Mouse (Mus musculus) MEL (cell line): ENCODE data around the gene Gm37240. TPM values are rescaled to one million over a fixed set of nuclear protein-coding genes. Genes with fewer than 3 reads are reported as not detected.

ENCODE experiments used
- DNase-seq: peaks from one replicate; pipeline ENCODE4 v3.0.0; 2011; ENCODE audit warnings: low read depth, low spot score
- H3K27ac ChIP-seq: 2 replicates; pipeline ENCODE4 v1.5.1; 2012; ENCODE audit warnings: low read depth, mild to moderate bottlenecking, control low read depth, low read length, moderate library complexity; ENCODE audit not compliant: control insufficient read depth
- H3K27me3 ChIP-seq, 2 experiments: fragments of 150-350 bp in 1 of 2; sonication (generic) in 1 of 2; 2 replicates each; pipeline ENCODE4 v1.6.1; 2012; ENCODE audit warnings: low read length in 2 of 2, mild to moderate bottlenecking in 2 of 2, improper control_type of control experiment in 1 of 2, moderate library complexity in 1 of 2; ENCODE audit not compliant: insufficient read depth in 2 of 2, control insufficient read depth in 1 of 2
- H3K36me3 ChIP-seq, 2 experiments: 2 replicates each; pipeline ENCODE4 v1.6.1; 2012 to 2014; ENCODE audit warnings: low read length in 2 of 2, improper control_type of control experiment in 1 of 2, inconsistent platforms in 1 of 2, mild to moderate bottlenecking in 1 of 2; ENCODE audit not compliant: insufficient read depth in 2 of 2, control insufficient read depth in 1 of 2
- H3K4me1 ChIP-seq, 2 experiments: fragments of 150-350 bp in 1 of 2; sonication (generic) in 1 of 2; 2 replicates each; pipeline ENCODE4 v1.6.1; 2012; ENCODE audit warnings: low read length in 2 of 2, improper control_type of control experiment in 1 of 2, mild to moderate bottlenecking in 1 of 2; ENCODE audit not compliant: insufficient read depth in 2 of 2, control insufficient read depth in 1 of 2
- H3K4me3 ChIP-seq, 2 experiments: fragments of 150-350 bp in 1 of 2; sonication (generic) in 1 of 2; 2 replicates each; pipeline ENCODE4 v1.5.1; 2012; ENCODE audit warnings: low read depth in 2 of 2, low read length in 2 of 2, mild to moderate bottlenecking in 2 of 2, moderate library complexity in 2 of 2, control low read depth in 1 of 2, improper control_type of control experiment in 1 of 2; ENCODE audit not compliant: control insufficient read depth in 1 of 2, insufficient read depth in 1 of 2
- H3K79me2 ChIP-seq: 2 replicates; pipeline ENCODE4 v1.6.1; 2012; ENCODE audit warnings: mild to moderate bottlenecking, low read length, moderate library complexity; ENCODE audit not compliant: control insufficient read depth, poor library complexity, insufficient read depth
- H3K9ac ChIP-seq: 2 replicates; pipeline ENCODE4 v1.6.1; 2012; ENCODE audit warnings: low read depth, mild to moderate bottlenecking, control low read depth, low read length, moderate library complexity; ENCODE audit not compliant: control insufficient read depth, poor library complexity, severe bottlenecking
- H3K9me3 ChIP-seq: fragments of 150-350 bp; sonication (generic); replicated peaks from 2 replicates; pipeline ENCODE4 v1.6.1; 2012; ENCODE audit warnings: mild to moderate bottlenecking, low read length, improper control_type of control experiment, moderate library complexity; ENCODE audit not compliant: insufficient read depth
- CHD1 ChIP-seq: IDR thresholded peaks from 2 replicates; pipeline ENCODE4 v1.6.1; 2012; ENCODE audit warnings: low read depth, mild to moderate bottlenecking, inconsistent platforms, low read length, improper control_type of control experiment
- CHD2 ChIP-seq: IDR thresholded peaks from 2 replicates; pipeline ENCODE4 v1.6.1; 2011; ENCODE audit warnings: low read length, improper control_type of control experiment
- CTCF ChIP-seq, 3 experiments: IDR thresholded peaks in 2 of 3; conservative IDR thresholded peaks in 1 of 3; 2 replicates each; pipeline ENCODE4 v1.5.1; 2011 to 2012; ENCODE audit warnings: low read length in 3 of 3, low read depth in 2 of 3, mild to moderate bottlenecking in 2 of 3, improper control_type of control experiment in 1 of 3, inconsistent platforms in 1 of 3, mixed read lengths in 1 of 3, moderate library complexity in 1 of 3; ENCODE audit not compliant: control insufficient read depth in 1 of 3, insufficient read depth in 1 of 3, poor library complexity in 1 of 3, severe bottlenecking in 1 of 3
- ELF1 ChIP-seq: IDR thresholded peaks from 2 replicates; pipeline ENCODE4 v1.6.1; 2014; ENCODE audit warnings: low read depth, mild to moderate bottlenecking, inconsistent platforms, low read length, improper control_type of control experiment, moderate library complexity
- HCFC1 ChIP-seq: IDR thresholded peaks from 2 replicates; pipeline ENCODE4 v1.6.1; 2012; ENCODE audit warnings: low read depth, mild to moderate bottlenecking, inconsistent platforms, low read length, improper control_type of control experiment, moderate library complexity
- JUND ChIP-seq: IDR thresholded peaks from 2 replicates; pipeline ENCODE4 v1.6.1; 2011; ENCODE audit warnings: low read depth, mild to moderate bottlenecking, improper control_type of control experiment, low read length
- MAFK ChIP-seq: IDR thresholded peaks from 2 replicates; pipeline ENCODE4 v1.6.1; 2011; ENCODE audit warnings: low read depth, mild to moderate bottlenecking, low read length, improper control_type of control experiment, borderline replicate concordance
- MAX ChIP-seq: IDR thresholded peaks from 2 replicates; pipeline ENCODE4 v1.6.1; 2011; ENCODE audit warnings: low read length, improper control_type of control experiment
- MXI1 ChIP-seq: IDR thresholded peaks from 2 replicates; pipeline ENCODE4 v1.6.1; 2011; ENCODE audit warnings: mild to moderate bottlenecking, low read depth, low read length, improper control_type of control experiment
- MYB ChIP-seq: IDR thresholded peaks from 2 replicates; pipeline ENCODE4 v1.6.1; 2011; ENCODE audit warnings: mild to moderate bottlenecking, low read depth, low read length, improper control_type of control experiment
- MYC ChIP-seq: IDR thresholded peaks from 2 replicates; pipeline ENCODE4 v1.6.1; 2011; ENCODE audit warnings: low read depth, mild to moderate bottlenecking, low read length, improper control_type of control experiment, moderate library complexity
- NELFE ChIP-seq: IDR thresholded peaks from 2 replicates; pipeline ENCODE4 v1.6.1; 2011; ENCODE audit warnings: low read depth, low read length, improper control_type of control experiment
- POLR2AphosphoS2 ChIP-seq: IDR thresholded peaks from 2 replicates; pipeline ENCODE4 v1.6.1; 2011; ENCODE audit warnings: low read length, improper control_type of control experiment
- POLR2AphosphoS5 ChIP-seq: IDR thresholded peaks from 2 replicates; pipeline ENCODE4 v1.6.1; 2012; ENCODE audit warnings: low read depth, borderline replicate concordance, mild to moderate bottlenecking, inconsistent platforms, low read length, moderate library complexity, mixed read lengths
- RCOR1 ChIP-seq: IDR thresholded peaks from 2 replicates; pipeline ENCODE4 v1.6.1; 2012; ENCODE audit warnings: low read depth, mild to moderate bottlenecking, inconsistent platforms, low read length, improper control_type of control experiment
- SIN3A ChIP-seq: IDR thresholded peaks from 2 replicates; pipeline ENCODE4 v1.6.1; 2012; ENCODE audit warnings: low read length, improper control_type of control experiment, inconsistent platforms
- TBP ChIP-seq: IDR thresholded peaks from 2 replicates; pipeline ENCODE4 v1.8.0; 2011; ENCODE audit warnings: low read depth, low read length, improper control_type of control experiment
- TCF12 ChIP-seq: IDR thresholded peaks from 2 replicates; pipeline ENCODE4 v1.6.1; 2014; ENCODE audit warnings: low read depth, mild to moderate bottlenecking, inconsistent platforms, low read length, improper control_type of control experiment, moderate library complexity
- UBTF ChIP-seq: IDR thresholded peaks from 2 replicates; pipeline ENCODE4 v1.6.1; 2012; ENCODE audit warnings: low read depth, mild to moderate bottlenecking, inconsistent platforms, low read length, improper control_type of control experiment, moderate library complexity, borderline replicate concordance; ENCODE audit not compliant: insufficient read depth
- USF2 ChIP-seq, 2 experiments: IDR thresholded peaks; 2 replicates each; pipeline ENCODE4 v1.6.1; 2011 to 2012; ENCODE audit warnings: improper control_type of control experiment in 2 of 2, low read length in 2 of 2, borderline replicate concordance in 1 of 2, inconsistent platforms in 1 of 2, low read depth in 1 of 2, mild to moderate bottlenecking in 1 of 2; ENCODE audit not compliant: insufficient read depth in 1 of 2
- ZC3H11A ChIP-seq: IDR thresholded peaks from 2 replicates; pipeline ENCODE4 v1.6.1; 2012; ENCODE audit warnings: low read depth, mild to moderate bottlenecking, inconsistent platforms, low read length, improper control_type of control experiment
- ZNF384 ChIP-seq: IDR thresholded peaks from 2 replicates; pipeline ENCODE4 v1.6.1; 2012; ENCODE audit warnings: low read depth, mild to moderate bottlenecking, inconsistent platforms, low read length, improper control_type of control experiment
- polyA plus RNA-seq, 2 experiments: library from polyadenylated mRNA; stranded (reverse) in 1 of 2; unstranded in 1 of 2; fragments of >175 nt in 1 of 2; fragments of >200 nt in 1 of 2; gene quantifications; 2 replicates each; pipeline versions ENCODE4 v1.2.1 to v1.2.4; 2012; ENCODE audit warnings: low replicate concordance in 2 of 2, low read depth in 1 of 2; ENCODE audit not compliant: insufficient read length in 2 of 2, insufficient read depth in 1 of 2, missing spikeins in 1 of 2
- total RNA-seq: library from RNA; depleted of rRNA; stranded (reverse); fragments of 300-350 nt; gene quantifications from 2 replicates; pipeline ENCODE4 v1.2.3, GENCODE M21; 2012

The Gm37240 gene
- total and polyA plus RNA-seq, 3 experiments, result 0.04 TPM; not detected in 2

DNA sequence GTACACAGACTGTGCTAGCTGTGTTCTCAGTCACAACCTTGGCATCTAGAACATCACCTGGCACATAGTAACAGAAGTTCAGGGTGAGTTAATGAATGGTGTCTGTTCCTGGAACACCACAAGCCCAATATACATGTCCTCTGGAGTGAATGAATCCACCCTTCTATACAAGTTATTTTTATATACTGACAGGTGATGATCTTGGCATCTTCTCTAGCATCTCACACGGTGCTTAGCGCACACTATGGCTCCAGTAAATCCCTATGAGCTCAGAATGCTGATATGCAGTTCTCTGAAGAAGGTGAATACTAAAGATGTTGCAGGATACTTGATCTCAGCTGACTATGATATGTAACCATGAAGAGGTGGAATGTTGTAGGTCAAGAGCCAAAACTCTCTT is 24.4 kb downstream of the Gm37240 start:
- no peak for DNase-seq
- TF ChIP-seq MAX, result no peak
- no peak for TF ChIP-seq MXI1
- no peak for TF ChIP-seq ELF1
- TF ChIP-seq CTCF (IDR thresholded peaks at IDR 0.05 in 2 of 3, conservative IDR thresholded peaks at IDR 0.05 in 1 of 3; ENCODE audit: control insufficient read depth in 1 of 3, insufficient read depth in 1 of 3, low read depth in 2 of 3, low read length in 3 of 3, poor library complexity in 1 of 3, severe bottlenecking in 1 of 3), result no peak
- TF ChIP-seq MYC, result no peak
- no peak for TF ChIP-seq CHD2
- TF ChIP-seq JUND, result no peak
- TF ChIP-seq CHD1, result no peak
- TF ChIP-seq NELFE, result no peak
- no peak for TF ChIP-seq MYB
- Histone ChIP-seq H3K27me3 (no peaks in the 10 kb centered on the region; a peak in 1 of 4 replicates), H3K4me1 (no peaks in the 10 kb centered on the region; a peak in 1 of 4 replicates), H3K27ac (no peak overlapping the region), H3K36me3 (peaks cover 0 to 2% of the 10 kb centered on the region in 2 experiments; a peak in 2 of 4 replicates), H3K9ac (no peak overlapping the region), H3K79me2 (no peaks in the 10 kb centered on the region), H3K9me3 (no peaks in the 10 kb centered on the region), H3K4me3 (no peak overlapping the region)

DNA sequence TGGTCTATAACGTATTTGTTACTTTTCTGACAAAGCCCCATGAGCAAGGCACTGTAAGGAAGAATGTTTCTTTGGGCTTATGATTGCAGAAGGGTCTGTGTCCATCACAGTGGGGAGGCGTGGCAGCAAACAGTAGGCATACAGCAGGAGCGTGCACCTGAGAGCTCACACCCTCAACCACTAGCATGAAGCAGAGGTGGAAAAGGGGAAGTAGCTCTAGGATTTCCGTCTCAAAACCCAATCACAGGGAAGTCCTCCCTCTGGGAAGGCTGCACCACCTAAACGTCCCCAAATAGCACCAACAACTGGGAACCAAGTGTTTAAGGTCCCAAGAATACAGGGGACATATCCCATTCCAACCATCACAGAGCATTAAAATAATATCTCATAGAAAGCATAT is 26.3 kb downstream of the Gm37240 start:
- H3K4me1 ChIP-seq, result no peaks in the 10 kb centered on the region; a peak in 1 of 4 replicates
- no peaks in the 10 kb centered on the region for H3K79me2 ChIP-seq
- no peaks in the 10 kb centered on the region for H3K9me3 ChIP-seq
- TF ChIP-seq POLR2AphosphoS2, result no peak
- TF ChIP-seq ZC3H11A, result no peak
- DNase-seq, result peak; percentile 31
- H3K36me3 ChIP-seq, result peaks cover 0 to 2% of the 10 kb centered on the region in 2 experiments; a peak in 2 of 4 replicates
- no peak overlapping the region for H3K27ac ChIP-seq
- H3K9ac ChIP-seq, result no peak overlapping the region
- H3K4me3 ChIP-seq, result no peak overlapping the region
- no peaks in the 10 kb centered on the region; a peak in 1 of 4 replicates for H3K27me3 ChIP-seq

DNA sequence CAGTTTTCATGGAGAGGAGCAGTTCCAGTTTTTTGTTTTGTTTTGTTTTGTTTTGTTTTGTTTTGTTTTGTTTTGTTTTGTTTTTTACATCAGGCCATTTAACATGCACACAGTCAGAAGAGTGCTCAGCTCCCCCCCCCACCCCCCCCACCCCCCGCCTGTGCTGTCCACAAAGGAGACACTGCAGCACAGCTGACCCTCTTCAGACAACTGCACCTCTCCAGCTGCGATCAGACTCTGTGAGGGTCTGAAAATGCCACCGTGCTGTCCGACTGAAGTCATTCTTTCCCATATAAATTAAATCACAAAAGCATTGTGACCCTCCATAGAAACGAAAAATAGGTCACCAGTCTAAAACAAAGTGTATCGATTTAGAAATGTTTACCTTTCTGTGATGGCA is 28.0 kb downstream of the Gm37240 start:
- peaks cover 0 to 2% of the 10 kb centered on the region in 2 experiments; a peak in 2 of 4 replicates for H3K36me3 ChIP-seq
- H3K9ac ChIP-seq, result no peak overlapping the region
- no peak for DNase-seq
- no peaks in the 10 kb centered on the region for H3K9me3 ChIP-seq
- H3K79me2 ChIP-seq, result no peaks in the 10 kb centered on the region
- H3K27ac ChIP-seq, result no peak overlapping the region
- no peak overlapping the region for H3K4me3 ChIP-seq
- no peaks in the 10 kb centered on the region; a peak in 1 of 4 replicates for H3K27me3 ChIP-seq
- no peaks in the 10 kb centered on the region; a peak in 1 of 4 replicates for H3K4me1 ChIP-seq
- TF ChIP-seq RCOR1 (no peak), HCFC1 (no peak), USF2 (IDR thresholded peaks at IDR 0.05; ENCODE audit: borderline replicate concordance in 1 of 2, insufficient read depth in 1 of 2, low read depth in 1 of 2, low read length in 2 of 2) (no peak), POLR2AphosphoS5 (no peak), POLR2AphosphoS2 (no peak), CTCF (IDR thresholded peaks at IDR 0.05 in 2 of 3, conservative IDR thresholded peaks at IDR 0.05 in 1 of 3; ENCODE audit: control insufficient read depth in 1 of 3, insufficient read depth in 1 of 3, low read depth in 2 of 3, low read length in 3 of 3, poor library complexity in 1 of 3, severe bottlenecking in 1 of 3) (no peak), TBP (no peak), NELFE (no peak), CHD2 (no peak), TCF12 (no peak), ZNF384 (no peak), UBTF (no peak), JUND (no peak), ZC3H11A (no peak), CHD1 (no peak), MXI1 (no peak), MAX (no peak), MAFK (no peak), SIN3A (no peak)
